Mouse (Mus musculus) MEL (cell line): ENCODE data around the gene Hoxa11.

ENCODE experiments used
- CTCF ChIP-seq, 3 experiments: IDR thresholded peaks in 2 of 3; conservative IDR thresholded peaks in 1 of 3; 2 replicates each; pipeline ENCODE4 v1.5.1; 2011 to 2012; ENCODE audit warnings: low read length in 3 of 3, low read depth in 2 of 3, mild to moderate bottlenecking in 2 of 3, improper control_type of control experiment in 1 of 3, inconsistent platforms in 1 of 3, mixed read lengths in 1 of 3, moderate library complexity in 1 of 3; ENCODE audit not compliant: control insufficient read depth in 1 of 3, insufficient read depth in 1 of 3, poor library complexity in 1 of 3, severe bottlenecking in 1 of 3
- GABPA ChIP-seq: IDR thresholded peaks from 2 replicates; pipeline ENCODE4 v1.6.1; 2012; ENCODE audit warnings: low read depth, mild to moderate bottlenecking, inconsistent platforms, low read length, improper control_type of control experiment, moderate library complexity
- MYB ChIP-seq: IDR thresholded peaks from 2 replicates; pipeline ENCODE4 v1.6.1; 2011; ENCODE audit warnings: mild to moderate bottlenecking, low read depth, low read length, improper control_type of control experiment
- POLR2A ChIP-seq, 2 experiments: IDR thresholded peaks; 2 replicates each; pipeline ENCODE4 v1.6.1; 2011 to 2012; ENCODE audit warnings: low read length in 2 of 2, mild to moderate bottlenecking in 2 of 2, control low read depth in 1 of 2, improper control_type of control experiment in 1 of 2, low read depth in 1 of 2, moderate library complexity in 1 of 2; ENCODE audit not compliant: control insufficient read depth in 1 of 2, insufficient read depth in 1 of 2, poor library complexity in 1 of 2
- POLR2AphosphoS2 ChIP-seq: IDR thresholded peaks from 2 replicates; pipeline ENCODE4 v1.6.1; 2011; ENCODE audit warnings: low read length, improper control_type of control experiment
- POLR2AphosphoS5 ChIP-seq: IDR thresholded peaks from 2 replicates; pipeline ENCODE4 v1.6.1; 2012; ENCODE audit warnings: low read depth, borderline replicate concordance, mild to moderate bottlenecking, inconsistent platforms, low read length, moderate library complexity, mixed read lengths
- TAL1 ChIP-seq: IDR thresholded peaks from 2 replicates; pipeline ENCODE4 v1.6.1; 2012; ENCODE audit warnings: mild to moderate bottlenecking, inconsistent platforms, low read length, moderate library complexity, mixed read lengths
- TCF12 ChIP-seq: IDR thresholded peaks from 2 replicates; pipeline ENCODE4 v1.6.1; 2014; ENCODE audit warnings: low read depth, mild to moderate bottlenecking, inconsistent platforms, low read length, improper control_type of control experiment, moderate library complexity

GRCm38 (mm10) chr6:52200073-52200750 lies 45.4 kb downstream of the Hoxa11 start:
- TF ChIP-seq CTCF (IDR thresholded peaks at IDR 0.05 in 2 of 3, conservative IDR thresholded peaks at IDR 0.05 in 1 of 3; ENCODE audit: control insufficient read depth in 1 of 3, insufficient read depth in 1 of 3, low read depth in 2 of 3, low read length in 3 of 3, poor library complexity in 1 of 3, severe bottlenecking in 1 of 3) (no peak), POLR2AphosphoS2 (no peak), POLR2A (IDR thresholded peaks at IDR 0.05; ENCODE audit: control insufficient read depth in 1 of 2, insufficient read depth in 1 of 2, low read depth in 1 of 2, low read length in 2 of 2, poor library complexity in 1 of 2) (no peak), MYB (no peak), TAL1 (no peak), TCF12 (no peak), GABPA (no peak), POLR2AphosphoS5 (no peak)
